Mouse (Mus musculus) heart, embryonic 14.5 days (tissue): ENCODE data around the gene Anapc11. TPM values are rescaled to one million over a fixed set of nuclear protein-coding genes. Genes with fewer than 3 reads are reported as not detected.
"Not testable (repeated sequence)": the region's sequence is repeated elsewhere in the genome, so short reads cannot be mapped to it uniquely, and the experiment has no call there.

ENCODE experiments used
- ATAC-seq: fragments of 200-750 bp; cut with Nextera tagmentation; 2 replicates; pipeline ENCODE4 v1.8.0; 2017; ENCODE audit warnings: low read depth, moderate TSS enrichment; ENCODE audit not compliant: insufficient number of reproducible peaks, insufficient read depth, low FRiP score
- H3K27ac ChIP-seq, 2 experiments: fragments of 200-500 bp in 1 of 2; fragments of 300-500 bp in 1 of 2; sonication (generic) in 1 of 2; replicated peaks in 1 of 2; 2 replicates each; pipeline ENCODE4 v1.5.1; 2012 to 2014; ENCODE audit warnings: low read depth in 2 of 2, low read length in 2 of 2, control low read depth in 1 of 2, mild to moderate bottlenecking in 1 of 2, mixed read lengths in 1 of 2; ENCODE audit not compliant: control insufficient read depth in 1 of 2, insufficient read depth in 1 of 2
- H3K27me3 ChIP-seq: fragments of 300-500 bp; sonication (generic); 2 replicates; pipeline ENCODE4 v1.6.1; 2014; ENCODE audit warnings: mild to moderate bottlenecking, low read length, control low read depth; ENCODE audit not compliant: control insufficient read depth, insufficient read depth
- H3K36me3 ChIP-seq: fragments of 300-500 bp; sonication (generic); 2 replicates; pipeline ENCODE4 v1.6.1; 2014; ENCODE audit warnings: mild to moderate bottlenecking, control low read depth, low read length, mixed read lengths; ENCODE audit not compliant: control insufficient read depth, insufficient read depth
- H3K4me1 ChIP-seq, 2 experiments: fragments of 200-500 bp in 1 of 2; fragments of 300-500 bp in 1 of 2; sonication (generic) in 1 of 2; 2 replicates each; pipeline ENCODE4 v1.6.1; 2012 to 2014; ENCODE audit warnings: low read length in 2 of 2, control low read depth in 1 of 2, mixed read lengths in 1 of 2; ENCODE audit not compliant: control insufficient read depth in 2 of 2, insufficient read depth in 2 of 2
- H3K4me2 ChIP-seq: fragments of 300-500 bp; sonication (generic); 2 replicates; pipeline ENCODE4 v1.6.1; 2014; ENCODE audit warnings: mild to moderate bottlenecking, low read length
- H3K4me3 ChIP-seq, 2 experiments: fragments of 200-500 bp in 1 of 2; fragments of 300-500 bp in 1 of 2; sonication (generic) in 1 of 2; 2 replicates each; pipeline ENCODE4 v1.5.1; 2012 to 2014; ENCODE audit warnings: low read length in 2 of 2, mild to moderate bottlenecking in 2 of 2, control low read depth in 1 of 2, low read depth in 1 of 2, moderate library complexity in 1 of 2; ENCODE audit not compliant: control insufficient read depth in 1 of 2, insufficient read depth in 1 of 2
- H3K9ac ChIP-seq: fragments of 300-500 bp; sonication (generic); 2 replicates; pipeline ENCODE4 v1.6.1; 2014; ENCODE audit warnings: mild to moderate bottlenecking, low read length
- H3K9me3 ChIP-seq: fragments of 300-500 bp; sonication (generic); 2 replicates; pipeline ENCODE4 v1.6.1; 2016; ENCODE audit warnings: low read length, control low read depth; ENCODE audit not compliant: control insufficient read depth
- WGBS: fragments of 180-500 bp; shearing (Covaris S2); extraction: QIAGEN DNeasy Blood & Tissue Kit; methylation state at CpG from one replicate; pipeline ENCODE4 v1.1.7; 2014; 5-methylcytosine and 5-hydroxymethylcytosine counted together
- polyA plus RNA-seq: library from polyadenylated mRNA; unstranded; fragments of >200 nt; fragmentation: Nextera tagmentation; extraction: Ambion mirVana; gene quantifications from 2 replicates; pipeline ENCODE4 v1.2.1, GENCODE M21; 2014

Anapc11 gene
- polyA plus RNA-seq, 1 experiment from 2014 or later, result 251 TPM

- Histone ChIP-seq H3K9me3 (0 out of 2 replicates have a peak, but pooled peaks cover 5% of the 10 kb centered on the region), H3K4me2 (peak overlapping the region; percentile 21; the same call in 1 of the 2 replicates), H3K9ac (peak overlapping the region; percentile 46), H3K4me3 (no peak overlapping the region), H3K27ac (peak overlapping the region; percentile 29 to 67), H3K4me1 (peaks cover 10 to 16% of the 10 kb centered on the region in 2 experiments), H3K36me3 (peaks cover 11% of the 10 kb centered on the region), H3K27me3 (no peaks in the 10 kb centered on the region)
- 0 out of 2 replicates have a peak, but pooled peaks have one; percentile 46 for ATAC-seq
- 20% methylated on average over 7 of the region's 7 CpGs for WGBS
Observed at GRCm38 (mm10) chr11:120554834-120555233, 43.4 kb upstream of the Anapc11 start.

- Histone ChIP-seq H3K9ac (peak overlapping the region; percentile 46), H3K4me3 (no peak overlapping the region), H3K9me3 (0 out of 2 replicates have a peak, but pooled peaks cover 5% of the 10 kb centered on the region), H3K36me3 (peaks cover 15% of the 10 kb centered on the region), H3K27me3 (no peaks in the 10 kb centered on the region), H3K4me2 (peak overlapping the region; percentile 21; the same call in 1 of the 2 replicates), H3K27ac (peak overlapping the region; percentile 17 to 67; a peak in 2 of 4 replicates), H3K4me1 (peaks cover 7 to 12% of the 10 kb centered on the region in 2 experiments; a peak in 3 of 4 replicates)
- 45% methylated on average over 2 of the region's 2 CpGs for WGBS
- ATAC-seq, result no peak
Observed at GRCm38 (mm10) chr11:120555260-120555659, 43.0 kb upstream of the Anapc11 start.

- Histone ChIP-seq H3K4me1 (peaks cover 7 to 11% of the 10 kb centered on the region in 2 experiments; a peak in 3 of 4 replicates), H3K36me3 (peaks cover 51% of the 10 kb centered on the region)
- H3K9me3 ChIP-seq, H3K9ac ChIP-seq, H3K27ac ChIP-seq, ATAC-seq, H3K4me2 ChIP-seq, H3K27me3 ChIP-seq, H3K4me3 ChIP-seq: not testable (repeated sequence)
- 84% methylated on average over 6 of the region's 6 CpGs for WGBS
Observed at GRCm38 (mm10) chr11:120558843-120559242, 39.4 kb upstream of the Anapc11 start.

GRCm38 (mm10) chr11:120560952-120561728 lies 37.1 kb upstream of the Anapc11 start:
- H3K27me3 ChIP-seq, result no peaks in the 10 kb centered on the region
- H3K9me3 ChIP-seq, result 0 out of 2 replicates have a peak, but pooled peaks cover 5% of the 10 kb centered on the region
- no peak for ATAC-seq
- no peak overlapping the region for H3K9ac ChIP-seq
- H3K4me1 ChIP-seq, result no peaks in the 10 kb centered on the region
- 91% methylated on average over 13 of the region's 13 CpGs for WGBS
- H3K4me3 ChIP-seq, result no peak overlapping the region
- no peak overlapping the region for H3K27ac ChIP-seq
- H3K36me3 ChIP-seq, result peaks cover 74% of the 10 kb centered on the region
- H3K4me2 ChIP-seq, result no peak overlapping the region

GRCm38 (mm10) chr11:120562949-120563348 lies 35.3 kb upstream of the Anapc11 start:
- Histone ChIP-seq H3K27ac (no peak overlapping the region), H3K4me1 (no peaks in the 10 kb centered on the region)

GRCm38 (mm10) chr11:120565114-120565513 lies 33.1 kb upstream of the Anapc11 start:
- 84% methylated on average over 9 of the region's 9 CpGs for WGBS
- Histone ChIP-seq H3K36me3 (peaks cover 99% of the 10 kb centered on the region), H3K4me2 (no peak overlapping the region), H3K4me1 (no peaks in the 10 kb centered on the region), H3K4me3 (no peak overlapping the region), H3K27me3 (no peaks in the 10 kb centered on the region), H3K9ac (no peak overlapping the region), H3K9me3 (no peaks in the 10 kb centered on the region), H3K27ac (no peak overlapping the region)
- ATAC-seq, result no peak

More at GRCm38 (mm10) chr11:120562949-120563348, 35.3 kb upstream of the Anapc11 start:
- Histone ChIP-seq H3K4me2 (no peak overlapping the region), H3K4me3 (no peak overlapping the region), H3K9me3 (no peaks in the 10 kb centered on the region), H3K9ac (no peak overlapping the region), H3K36me3 (peaks cover 92% of the 10 kb centered on the region), H3K27me3 (no peaks in the 10 kb centered on the region)
- ATAC-seq, result no peak
- 95% methylated on average over 13 of the region's 13 CpGs for WGBS

GRCm38 (mm10) chr11:120568324-120568723 lies 29.9 kb upstream of the Anapc11 start:
- no peak overlapping the region for H3K4me2 ChIP-seq
- peaks cover 84% of the 10 kb centered on the region for H3K36me3 ChIP-seq
- no peak overlapping the region for H3K9ac ChIP-seq
- no peak overlapping the region for H3K27ac ChIP-seq
- ATAC-seq, result no peak
- no peak overlapping the region for H3K4me3 ChIP-seq
- 89% methylated on average over 6 of the region's 6 CpGs for WGBS
- no peaks in the 10 kb centered on the region for H3K9me3 ChIP-seq
- no peaks in the 10 kb centered on the region for H3K27me3 ChIP-seq
- peaks cover 6 to 12% of the 10 kb centered on the region in 2 experiments for H3K4me1 ChIP-seq
